Mouse (Mus musculus): ENCODE measurements at regions not wholly inside any gene's neighbourhood (a gene's known extent, or its start where the extent isn't known, plus 50 kb on each side); places are given as distances from the start of the nearest gene placed in this dataset.

- no peak for TF ChIP-seq CTCF (IDR thresholded peaks at IDR 0.05; ENCODE audit: low read depth, low read length)
- TF ChIP-seq POLR2A (IDR thresholded peaks at IDR 0.05; ENCODE audit: extremely low read depth, insufficient read depth, low read length) = no peak
Observed at GRCm38 (mm10) chr7:119333102-119333501, 126.0 kb downstream of the Gp2 start.

Measured in liver, adult 2 months (tissue).